Mouse (Mus musculus) limb, embryonic 14.5 days (tissue): ENCODE results near the gene Pecam1. TPM values are rescaled to one million over a fixed set of nuclear protein-coding genes. Genes with fewer than 3 reads are reported as not detected.
A peak's percentile ranks its signal among the peaks of the same experiment; 100 is the strongest.
"Not testable (repeated sequence)": the region's sequence is repeated elsewhere in the genome, so short reads cannot be mapped to it uniquely, and the experiment has no call there.

Experiments
- ATAC-seq: fragments of 200-750 bp; cut with Nextera tagmentation; 2 replicates; pipeline ENCODE4 v1.8.0; 2017; ENCODE audit warnings: low read depth, moderate number of reproducible peaks, moderate TSS enrichment; ENCODE audit not compliant: low FRiP score
- DNase-seq: peaks from one replicate; pipeline ENCODE4 v3.0.0-alpha.2; 2015; ENCODE audit warnings: low spot score
- H3K27ac ChIP-seq: fragments of 300-500 bp; sonication (generic); replicated peaks from 2 replicates; pipeline ENCODE4 v1.5.1; 2014; ENCODE audit warnings: low read depth, mild to moderate bottlenecking, low read length, moderate library complexity, mixed read lengths
- H3K27me3 ChIP-seq: fragments of 300-500 bp; sonication (generic); 2 replicates; pipeline ENCODE4 v1.6.1; 2014; ENCODE audit warnings: low read length, mixed read lengths; ENCODE audit not compliant: control insufficient read depth, insufficient read depth
- H3K36me3 ChIP-seq: fragments of 300-500 bp; sonication (generic); 2 replicates; pipeline ENCODE4 v1.6.1; 2014; ENCODE audit warnings: mild to moderate bottlenecking, low read length, moderate library complexity, mixed read lengths; ENCODE audit not compliant: control insufficient read depth, insufficient read depth
- H3K4me1 ChIP-seq: fragments of 300-500 bp; sonication (generic); 2 replicates; pipeline ENCODE4 v1.6.1; 2014; ENCODE audit warnings: antibody characterized with exemption, low read length, mixed read lengths; ENCODE audit not compliant: control insufficient read depth, insufficient read depth
- H3K4me2 ChIP-seq: fragments of 300-500 bp; sonication (generic); replicated peaks from 2 replicates; pipeline ENCODE4 v1.6.1; 2014; ENCODE audit warnings: low read depth, mild to moderate bottlenecking, low read length, moderate library complexity; ENCODE audit not compliant: severe bottlenecking
- H3K4me3 ChIP-seq: fragments of 300-500 bp; sonication (generic); replicated peaks from 2 replicates; pipeline ENCODE4 v1.5.1; 2014; ENCODE audit warnings: low read length
- H3K9ac ChIP-seq: fragments of 300-500 bp; sonication (generic); 2 replicates; pipeline ENCODE4 v1.6.1; 2014; ENCODE audit warnings: mild to moderate bottlenecking, low read depth, low read length, moderate library complexity; ENCODE audit not compliant: severe bottlenecking
- H3K9me3 ChIP-seq: fragments of 300-500 bp; sonication (generic); 2 replicates; pipeline ENCODE4 v1.6.1; 2016; ENCODE audit warnings: low read length; ENCODE audit not compliant: control insufficient read depth
- POLR2A ChIP-seq: fragments of 200-500 bp; IDR thresholded peaks from 2 replicates; pipeline ENCODE4 v1.8.0; 2012; ENCODE audit warnings: inconsistent platforms, mild to moderate bottlenecking, moderate library complexity, borderline replicate concordance; ENCODE audit not compliant: insufficient read depth, insufficient read length; ENCODE audit errors: extremely low read depth
- WGBS: fragments of 180-500 bp; shearing (Covaris S2); extraction: QIAGEN DNeasy Blood & Tissue Kit; methylation state at CpG from one replicate; pipeline ENCODE4 v1.1.7; 2014; 5-methylcytosine and 5-hydroxymethylcytosine counted together
- polyA plus RNA-seq, 2 experiments: library from polyadenylated mRNA; depleted of rRNA in 1 of 2; stranded (reverse) in 1 of 2; unstranded in 1 of 2; fragments of >200 nt; fragmentation: Nextera tagmentation in 1 of 2; extraction: Ambion mirVana in 1 of 2; gene quantifications; 2 replicates each; pipeline versions ENCODE4 v1.2.1 to v1.2.3; 2012 to 2014

Pecam1 gene
- polyA plus RNA-seq, 2 experiments: 39.0 to 44.2 TPM

GRCm38 (mm10) chr11:106633456-106633855 is 117.0 kb downstream of the Pecam1 start:
- Histone ChIP-seq H3K27ac (no peak overlapping the region), H3K4me1 (no peaks in the 10 kb centered on the region), H3K36me3 (no peaks in the 10 kb centered on the region), H3K9ac (no peak overlapping the region), H3K27me3 (no peaks in the 10 kb centered on the region), H3K9me3 (no peaks in the 10 kb centered on the region), H3K4me3 (no peak overlapping the region), H3K4me2 (no peak overlapping the region)
- ATAC-seq (no peak), DNase-seq (no peak)
- WGBS: 94% methylated on average over 2 of the region's 2 CpGs
- no peak for TF ChIP-seq POLR2A

GRCm38 (mm10) chr11:106627692-106628091 is 122.7 kb downstream of the Pecam1 start:
- no peak for TF ChIP-seq POLR2A
- peak; percentile 87 for DNase-seq
- 20% methylated on average over 6 of the region's 6 CpGs for WGBS
- no peaks in the 10 kb centered on the region for H3K9me3 ChIP-seq
- H3K4me3 ChIP-seq: no peak overlapping the region
- H3K36me3 ChIP-seq: no peaks in the 10 kb centered on the region
- peak; percentile 57 for ATAC-seq
- no peaks in the 10 kb centered on the region for H3K27me3 ChIP-seq
- no peak overlapping the region for H3K27ac ChIP-seq
- H3K4me2 ChIP-seq: no peak overlapping the region
- no peaks in the 10 kb centered on the region for H3K4me1 ChIP-seq
- no peak overlapping the region for H3K9ac ChIP-seq

- no peak for ATAC-seq
- H3K4me1 ChIP-seq: no peaks in the 10 kb centered on the region
- no peaks in the 10 kb centered on the region for H3K27me3 ChIP-seq
- H3K4me3 ChIP-seq: no peak overlapping the region
- no peak for TF ChIP-seq POLR2A
- H3K9ac ChIP-seq: no peak overlapping the region
- no peak overlapping the region for H3K4me2 ChIP-seq
- no peak for DNase-seq
- WGBS: 51% methylated on average over 3 of the region's 3 CpGs
- H3K9me3 ChIP-seq: no peaks in the 10 kb centered on the region
- no peak overlapping the region for H3K27ac ChIP-seq
- H3K36me3 ChIP-seq: no peaks in the 10 kb centered on the region
These were observed 124.9 kb downstream of the Pecam1 start for GRCm38 (mm10) chr11:106625577-106625976.

GRCm38 (mm10) chr11:106623629-106624028 is 126.8 kb downstream of the Pecam1 start:
- 74% methylated on average over 2 of the region's 2 CpGs for WGBS
- Histone ChIP-seq H3K4me2 (no peak overlapping the region), H3K4me3 (no peak overlapping the region), H3K4me1 (no peaks in the 10 kb centered on the region), H3K36me3 (no peaks in the 10 kb centered on the region), H3K9me3 (no peaks in the 10 kb centered on the region), H3K27ac (no peak overlapping the region), H3K9ac (no peak overlapping the region), H3K27me3 (no peaks in the 10 kb centered on the region)
- no peak for DNase-seq
- no peak for ATAC-seq
- TF ChIP-seq POLR2A: no peak

GRCm38 (mm10) chr11:106622056-106622455 is 128.4 kb downstream of the Pecam1 start:
- no peak overlapping the region for H3K4me2 ChIP-seq
- H3K27ac ChIP-seq: no peak overlapping the region
- no peaks in the 10 kb centered on the region for H3K36me3 ChIP-seq
- ATAC-seq (no peak), DNase-seq (no peak)
- H3K27me3 ChIP-seq: no peaks in the 10 kb centered on the region
- H3K4me3 ChIP-seq: no peak overlapping the region
- TF ChIP-seq POLR2A: no peak
- 92% methylated on average over 8 of the region's 8 CpGs for WGBS
- no peaks in the 10 kb centered on the region for H3K9me3 ChIP-seq
- H3K9ac ChIP-seq: no peak overlapping the region
- no peaks in the 10 kb centered on the region for H3K4me1 ChIP-seq

GRCm38 (mm10) chr11:106618768-106619167 is 131.7 kb downstream of the Pecam1 start:
- H3K4me3 ChIP-seq, H3K27ac ChIP-seq, H3K36me3 ChIP-seq, H3K4me2 ChIP-seq, H3K27me3 ChIP-seq, DNase-seq, H3K4me1 ChIP-seq, ATAC-seq, H3K9ac ChIP-seq, H3K9me3 ChIP-seq: not testable (repeated sequence)
- 83% methylated on average over 3 of the region's 4 CpGs for WGBS
